Mouse (Mus musculus): ENCODE results near the gene 1700011L22Rik.

Gene 1700011L22Rik

DNA sequence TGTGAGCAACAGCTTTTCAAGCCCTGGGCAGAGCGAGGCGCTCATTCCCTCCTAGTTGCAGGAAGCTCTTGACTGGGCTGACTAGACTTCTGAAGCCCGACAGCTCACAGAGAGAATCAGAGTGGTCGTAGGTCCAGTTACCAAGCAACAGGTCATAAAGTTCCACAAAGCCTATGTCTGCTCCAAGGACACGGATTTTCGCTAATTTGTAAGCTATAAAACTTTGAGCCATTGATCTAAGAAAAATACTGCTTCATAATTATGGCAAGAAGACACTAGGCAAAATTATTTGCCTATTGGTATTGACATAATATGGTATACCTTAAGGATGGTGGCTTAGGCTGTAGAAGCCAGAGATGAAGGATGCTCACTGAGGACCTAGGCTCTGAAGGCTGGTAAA is at the start of gene 1700011L22Rik:
TSS of gene 1700011L22Rik (minus strand) at position 101 of the 400 bp plus-strand sequence.
- DNase-seq (ENCODE audit: low spot score), result no peak

DNA sequence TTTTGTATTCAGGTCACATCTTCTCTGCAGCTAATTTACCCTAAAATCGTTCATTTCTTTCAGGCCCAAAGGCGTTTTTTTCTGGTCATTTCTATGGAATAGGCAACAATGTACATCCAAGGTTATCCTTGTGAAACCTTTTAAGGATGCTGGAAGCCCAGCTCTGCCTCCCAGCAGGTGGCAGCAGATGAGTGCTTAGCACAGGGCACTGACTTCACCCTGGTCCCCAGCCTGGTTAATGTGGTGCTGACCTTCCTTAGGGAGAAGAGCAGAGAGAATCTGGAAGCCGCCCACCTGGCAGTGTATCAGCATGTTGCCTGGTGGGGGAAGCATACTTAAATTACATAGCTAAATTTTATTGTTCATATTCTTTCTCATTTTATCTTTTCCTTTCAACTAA is 49.4 kb upstream of the 1700011L22Rik start:
- no peak for DNase-seq (ENCODE audit: low spot score)

GRCm38 (mm10) chr8:79295276-79296105 is 47.1 kb upstream of the 1700011L22Rik start:
- no peak for DNase-seq (ENCODE audit: low spot score)

DNA sequence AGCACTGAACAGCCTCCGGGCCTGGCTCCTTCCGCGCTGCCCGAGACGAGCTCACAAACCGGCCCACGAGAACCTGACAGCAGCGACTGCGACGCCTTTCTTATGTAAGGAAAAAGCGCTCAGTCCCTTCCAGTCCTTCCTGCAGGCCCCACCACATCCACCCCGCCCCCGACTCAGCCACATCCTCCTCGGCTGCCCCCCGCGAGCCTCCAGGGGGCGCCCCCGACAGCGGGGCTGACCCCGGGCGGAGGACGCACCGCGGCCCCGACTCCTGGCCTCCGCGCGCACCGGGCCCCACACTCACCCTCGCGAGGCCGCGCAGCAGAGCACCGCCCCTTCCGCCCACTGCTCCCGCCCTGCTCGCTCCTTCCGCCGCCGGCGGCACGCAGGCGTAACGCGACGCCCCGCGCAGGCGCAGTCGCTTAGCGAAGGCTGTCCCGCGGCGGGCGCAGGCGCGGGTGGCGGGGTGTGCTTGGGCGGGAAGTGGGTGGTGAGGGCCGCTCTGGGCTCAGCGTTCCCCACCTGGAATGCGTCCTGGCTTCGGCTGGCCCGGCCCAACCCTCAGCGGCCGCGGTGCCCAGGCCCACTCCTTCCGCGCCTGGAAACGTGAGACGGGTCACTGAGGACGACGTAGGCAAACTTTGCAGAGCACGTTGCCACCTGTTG is 46.4 kb upstream of the 1700011L22Rik start, which contains the start of gene Mmaa:
TSS of gene Mmaa (minus strand) at position 328 of the 666 bp plus-strand sequence.
- DNase-seq (ENCODE audit: low spot score), result peak; percentile 93

DNA sequence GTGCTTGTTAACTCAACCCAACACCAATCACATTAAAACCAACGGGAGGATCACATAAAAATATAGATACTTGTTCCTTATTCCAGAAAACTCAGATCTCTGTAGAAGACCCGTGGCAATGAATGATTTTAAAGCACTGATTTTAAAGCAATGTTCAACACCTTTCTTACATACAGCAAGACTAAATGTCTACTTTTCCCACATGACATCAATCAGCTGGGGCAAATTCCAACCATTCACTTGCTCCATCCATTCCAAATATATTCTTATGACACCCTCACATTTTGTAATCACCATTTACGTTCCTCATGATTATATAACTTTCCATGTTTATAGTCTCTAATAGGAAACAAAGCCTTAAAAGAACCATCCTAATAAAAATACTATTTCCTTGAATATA is 45.5 kb upstream of the 1700011L22Rik start:
- DNase-seq (ENCODE audit: low spot score), result no peak

DNA sequence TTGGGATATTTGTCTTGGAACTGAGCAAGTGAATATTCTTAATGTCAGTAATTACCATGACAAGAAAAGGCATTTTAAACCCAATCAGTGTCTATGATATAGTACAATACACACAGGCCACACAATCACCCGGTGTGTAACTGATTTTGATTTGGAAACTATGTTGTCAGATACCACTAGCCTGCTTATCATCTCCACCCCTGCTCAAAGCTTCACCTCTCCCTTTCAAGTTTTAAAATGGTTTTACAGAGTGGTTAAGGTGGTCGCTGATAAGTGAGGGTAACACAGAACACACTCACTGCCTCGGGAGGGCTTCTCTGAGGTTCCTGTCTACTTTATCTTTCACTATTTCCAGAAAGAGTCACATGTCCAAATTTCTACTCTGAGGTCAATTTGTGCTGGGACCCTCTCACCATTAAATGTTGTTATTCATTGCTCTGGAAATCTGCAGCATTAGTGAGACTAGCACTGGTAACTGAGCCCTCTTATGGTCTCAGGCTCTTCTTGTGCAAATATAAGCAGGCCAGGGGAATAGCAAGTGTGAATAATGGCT is 44.4 kb upstream of the 1700011L22Rik start:
- DNase-seq (ENCODE audit: low spot score), result no peak

DNA sequence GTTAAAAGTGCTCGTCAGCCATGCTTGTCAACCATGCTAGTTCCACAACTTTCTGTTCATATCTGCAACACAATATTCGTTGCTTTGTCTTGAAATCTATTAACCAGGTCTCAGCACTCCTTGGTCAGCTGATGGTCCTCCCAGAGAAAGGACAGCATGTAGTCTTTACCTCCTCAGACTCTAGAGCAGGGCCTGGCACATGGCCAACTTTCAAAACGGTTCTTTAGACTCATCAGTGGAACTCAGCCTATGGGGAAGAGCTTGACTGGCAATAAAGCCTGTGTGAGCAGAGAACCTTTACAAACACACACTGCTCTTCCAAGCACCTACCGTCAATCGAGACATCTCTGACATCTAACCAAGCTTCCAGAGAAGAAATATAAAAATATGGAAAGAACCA is 41.2 kb upstream of the 1700011L22Rik start:
- no peak for DNase-seq (ENCODE audit: low spot score)

- DNase-seq (ENCODE audit: low spot score), result no peak
Measured at GRCm38 (mm10) chr8:79288681-79289080, 40.3 kb upstream of the 1700011L22Rik start.

- no peak for DNase-seq (ENCODE audit: low spot score)
Measured at GRCm38 (mm10) chr8:79288250-79288649, 39.9 kb upstream of the 1700011L22Rik start.

GRCm38 (mm10) chr8:79286424-79286823 is 38.1 kb upstream of the 1700011L22Rik start:
- DNase-seq (ENCODE audit: low spot score), result no peak

- DNase-seq (ENCODE audit: low spot score), result no peak
Measured at GRCm38 (mm10) chr8:79284626-79285025, 36.3 kb upstream of the 1700011L22Rik start.

DNA sequence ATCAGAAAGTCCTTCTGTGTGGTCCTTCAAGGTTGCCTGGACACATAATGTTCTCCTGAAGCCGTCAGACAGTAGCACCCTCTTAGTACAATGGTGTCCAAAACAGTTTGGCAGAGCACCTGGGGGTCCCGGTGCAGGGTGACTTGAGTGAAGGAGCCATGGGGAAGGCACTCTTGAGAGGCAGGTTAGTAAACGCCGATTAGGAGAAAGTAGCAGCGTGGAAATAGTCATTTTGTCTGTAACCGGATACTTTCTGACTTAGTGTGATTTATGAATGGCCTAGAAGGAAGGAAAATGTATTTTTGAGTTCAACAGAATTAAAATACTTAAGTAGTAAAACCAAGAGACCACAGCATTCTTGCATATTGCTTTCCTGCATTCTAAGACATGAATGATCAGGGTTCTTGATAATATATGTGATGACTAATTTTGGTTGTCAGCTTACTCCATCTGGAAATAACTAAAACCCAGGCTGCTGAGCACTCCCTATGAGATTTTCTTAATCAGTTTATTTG is 33.1 kb upstream of the 1700011L22Rik start:
- DNase-seq (ENCODE audit: low spot score), result no peak

DNA sequence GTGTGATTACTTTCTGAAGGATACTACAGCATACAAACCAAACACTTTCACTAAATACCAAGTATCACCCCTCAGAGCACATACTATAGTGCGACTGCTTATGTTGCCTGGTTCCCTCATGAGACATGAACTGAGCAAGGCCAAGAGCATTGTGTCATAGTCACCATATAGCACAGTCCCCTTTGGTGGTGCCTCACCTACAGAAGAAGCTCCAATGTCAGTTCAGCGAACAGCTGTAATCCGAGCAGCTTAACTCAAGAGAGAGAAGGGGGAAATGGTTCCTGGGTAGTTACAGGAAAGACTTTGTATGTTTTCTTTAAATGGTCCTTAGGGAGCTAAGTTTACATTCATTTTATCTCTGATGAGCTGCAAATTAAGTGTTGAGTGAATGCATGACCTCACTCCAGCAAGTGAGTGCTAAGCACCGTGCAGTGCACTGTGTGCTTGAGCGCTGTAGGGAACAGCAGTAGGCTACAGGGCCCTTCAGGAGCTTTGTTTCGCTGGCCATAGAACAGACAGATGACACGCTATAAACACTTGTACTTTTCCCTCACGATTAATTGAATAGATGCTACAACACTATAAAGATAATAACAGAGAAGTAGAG is 29.0 kb upstream of the 1700011L22Rik start:
- DNase-seq (ENCODE audit: low spot score), result no peak

GRCm38 (mm10) chr8:79274940-79275339 is 26.6 kb upstream of the 1700011L22Rik start:
- no peak for DNase-seq (ENCODE audit: low spot score)

DNA sequence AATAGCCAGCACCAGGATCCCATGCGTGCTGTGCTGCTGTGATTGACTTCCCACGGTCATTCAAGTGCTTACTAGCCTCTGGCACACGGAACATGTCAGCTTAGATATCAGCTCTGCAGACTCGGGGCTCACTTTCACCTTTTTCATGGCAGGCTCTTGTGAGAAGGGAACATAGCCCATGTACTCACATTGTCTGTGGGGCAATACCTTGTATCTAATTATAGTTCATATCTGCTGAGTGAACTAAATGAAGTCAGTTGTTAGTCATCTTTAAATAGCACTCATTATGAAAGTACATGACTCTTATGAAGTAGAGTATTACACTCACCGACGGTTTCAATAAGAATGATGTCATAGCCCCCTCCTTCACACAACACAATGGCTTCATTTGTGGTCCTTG is 25.4 kb upstream of the 1700011L22Rik start:
- no peak for DNase-seq (ENCODE audit: low spot score)

DNA sequence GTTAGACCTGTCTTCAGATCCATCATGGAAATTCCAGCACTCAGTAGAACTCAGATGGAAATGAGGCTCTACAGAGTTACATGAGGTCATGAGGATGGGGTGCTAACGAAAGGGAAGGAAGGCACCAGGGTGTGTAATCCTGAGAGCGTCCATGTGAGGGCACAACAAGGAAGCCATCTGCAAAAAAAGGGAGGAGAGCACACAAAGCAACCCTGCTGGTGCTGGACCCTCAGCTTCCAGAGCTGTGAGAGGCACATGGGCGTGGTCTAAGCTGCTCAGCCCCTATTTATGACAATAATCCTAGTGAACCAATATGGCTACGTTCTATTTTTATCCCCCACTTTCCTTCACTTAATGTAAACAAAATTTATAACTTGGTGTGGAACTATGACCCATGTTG is 24.3 kb upstream of the 1700011L22Rik start:
- no peak for DNase-seq (ENCODE audit: low spot score)

DNA sequence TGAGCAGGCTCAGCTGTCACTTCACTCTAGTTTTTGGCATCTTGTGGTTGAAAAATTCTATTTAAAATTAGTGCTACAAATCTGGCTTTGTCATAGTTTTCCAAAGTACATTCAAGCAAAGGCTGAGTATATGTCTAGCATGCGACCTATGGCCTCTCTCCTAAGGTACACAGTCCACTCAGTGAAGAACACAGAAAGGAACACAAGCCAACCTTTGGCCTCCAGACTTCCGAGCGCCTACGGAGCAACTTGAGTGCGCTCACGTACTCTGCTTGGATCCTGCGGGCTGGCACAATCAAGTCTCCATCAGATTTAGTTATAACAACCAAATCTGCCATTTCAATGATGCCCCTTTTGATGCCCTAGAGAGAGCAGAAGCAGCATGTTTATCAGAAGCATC is 20.6 kb upstream of the 1700011L22Rik start:
- DNase-seq (ENCODE audit: low spot score), result no peak

GRCm38 (mm10) chr8:79261920-79262319 is 13.6 kb upstream of the 1700011L22Rik start:
- DNase-seq (ENCODE audit: low spot score), result no peak

DNA sequence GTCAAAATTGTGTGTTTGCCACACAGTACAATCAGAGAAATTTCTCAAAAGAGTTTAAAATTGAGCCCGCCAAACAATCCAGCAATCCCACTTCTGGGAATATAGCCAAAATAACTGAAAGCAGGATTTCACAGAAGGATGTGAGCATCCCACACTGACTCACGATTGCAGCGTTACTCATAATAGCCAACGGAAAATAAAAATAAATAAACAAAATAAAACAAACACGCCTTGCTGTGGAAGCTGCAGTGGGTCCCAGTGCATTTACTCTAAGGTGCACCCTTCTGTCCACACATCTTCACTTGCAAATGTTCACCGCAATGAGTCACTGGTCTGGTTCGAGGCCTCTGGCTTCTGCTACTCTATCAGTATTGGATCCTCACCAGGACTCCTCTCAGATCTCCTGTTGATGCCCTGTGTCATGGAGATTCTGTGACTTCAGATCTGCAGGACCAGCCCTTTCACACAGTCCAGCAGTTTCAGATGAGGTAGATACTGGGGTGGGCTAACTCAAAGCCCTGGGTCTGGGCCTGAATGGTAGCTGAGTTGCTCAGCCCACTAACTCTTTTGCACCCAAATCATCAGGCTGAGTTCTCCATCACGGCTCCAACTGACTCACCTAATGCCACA is 7.8 kb upstream of the 1700011L22Rik start:
- no peak for DNase-seq (ENCODE audit: low spot score)

- DNase-seq (ENCODE audit: low spot score), result no peak
Measured at GRCm38 (mm10) chr8:79253742-79254141, 5.4 kb upstream of the 1700011L22Rik start.

- DNase-seq (ENCODE audit: low spot score), result no peak
Measured at GRCm38 (mm10) chr8:79243422-79243821, 4.9 kb downstream of the 1700011L22Rik start.

DNA sequence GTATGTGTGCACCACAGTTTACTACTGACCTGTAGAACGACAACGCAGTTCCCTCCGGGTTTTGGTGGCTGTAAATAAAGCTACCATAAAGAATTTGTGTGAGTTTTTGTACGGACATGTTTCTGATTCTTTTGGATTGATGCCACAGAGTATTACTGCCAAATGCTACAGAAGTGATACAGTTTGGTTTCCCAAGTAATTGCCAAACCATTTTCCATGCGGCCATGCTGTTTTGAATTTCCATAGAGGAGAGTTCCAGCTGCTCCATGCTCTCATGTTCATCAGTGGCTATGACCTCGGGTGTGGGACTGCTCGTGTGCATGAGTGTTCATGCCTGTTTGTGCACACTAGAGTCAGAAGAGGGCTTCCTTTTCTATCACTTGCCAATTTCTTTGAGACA is 8.4 kb downstream of the 1700011L22Rik start:
- DNase-seq (ENCODE audit: low spot score), result no peak

Measured in spleen, adult 12 weeks (tissue).